Mouse (Mus musculus) frontal cortex, adult (tissue): ENCODE results near the gene Ell.
A peak's percentile ranks its signal among the peaks of the same experiment; 100 is the strongest.

Source experiments
- ATAC-seq: cut with Nextera tagmentation; 2 replicates; pipeline ENCODE4 v1.9.2; 2017; ENCODE audit warnings: mild to moderate bottlenecking, moderate library complexity, mixed read lengths; ENCODE audit not compliant: low TSS enrichment

Gene Ell

DNA sequence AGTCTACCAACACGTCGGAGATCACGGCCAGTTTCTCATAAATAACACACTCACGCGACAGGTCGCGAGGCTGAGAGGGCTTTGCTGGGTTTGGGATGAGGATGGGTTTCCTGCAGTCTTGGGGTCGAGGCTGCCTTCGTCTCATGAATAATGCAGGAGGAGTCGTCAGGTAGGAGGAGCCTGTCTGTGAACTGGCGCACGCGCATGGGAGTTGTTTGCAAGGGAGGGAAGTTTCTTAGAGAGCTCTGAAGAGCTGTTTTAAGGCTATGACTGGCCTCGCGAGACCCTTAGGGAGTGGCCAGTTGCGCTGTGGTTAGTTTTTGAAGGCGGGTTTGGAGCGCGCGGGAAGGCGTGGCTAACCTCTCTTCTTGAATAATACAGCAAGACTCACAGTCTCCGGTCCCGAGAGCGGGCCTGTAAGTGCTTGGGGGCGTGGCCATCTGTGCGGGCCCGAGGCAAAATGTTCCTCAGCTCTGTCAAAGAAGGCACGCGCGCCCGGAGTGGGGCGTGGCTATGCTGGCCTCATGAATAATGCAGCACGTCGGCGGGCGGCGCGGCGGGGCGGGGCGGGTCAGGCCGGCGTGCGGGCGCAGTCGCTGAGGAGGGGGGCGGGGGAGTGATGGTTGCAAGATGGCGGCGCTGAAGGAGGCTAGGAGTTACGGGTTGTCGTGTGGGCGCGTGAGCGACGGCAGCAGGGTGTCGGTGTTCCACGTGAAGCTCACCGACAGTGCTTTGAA lies at the start of gene Ell:
TSS of gene Ell (plus strand) at position 381 of the 737 bp plus-strand sequence.
- peak; percentile 80 for ATAC-seq

DNA sequence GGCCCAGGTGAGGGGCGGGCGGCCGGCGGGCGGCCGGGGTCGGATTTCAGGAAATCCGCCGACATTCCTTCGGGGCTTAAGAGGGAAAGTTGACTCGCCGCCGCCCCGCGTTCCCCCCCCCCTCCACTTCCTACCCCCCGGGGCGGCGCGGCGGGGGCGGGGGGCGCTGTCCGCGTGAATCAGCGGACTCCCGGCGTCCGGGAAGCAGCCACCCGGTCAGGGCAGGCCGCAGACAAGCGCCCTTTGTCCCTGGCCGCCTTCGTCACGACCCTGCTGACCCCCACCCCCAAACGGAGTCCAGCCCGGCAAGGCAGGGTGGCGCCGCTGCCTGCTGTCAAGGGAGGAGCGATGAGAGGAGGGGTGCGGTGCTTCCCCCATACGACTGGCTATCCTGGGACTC lies 49.7 kb upstream of the Ell start:
- no peak for ATAC-seq

DNA sequence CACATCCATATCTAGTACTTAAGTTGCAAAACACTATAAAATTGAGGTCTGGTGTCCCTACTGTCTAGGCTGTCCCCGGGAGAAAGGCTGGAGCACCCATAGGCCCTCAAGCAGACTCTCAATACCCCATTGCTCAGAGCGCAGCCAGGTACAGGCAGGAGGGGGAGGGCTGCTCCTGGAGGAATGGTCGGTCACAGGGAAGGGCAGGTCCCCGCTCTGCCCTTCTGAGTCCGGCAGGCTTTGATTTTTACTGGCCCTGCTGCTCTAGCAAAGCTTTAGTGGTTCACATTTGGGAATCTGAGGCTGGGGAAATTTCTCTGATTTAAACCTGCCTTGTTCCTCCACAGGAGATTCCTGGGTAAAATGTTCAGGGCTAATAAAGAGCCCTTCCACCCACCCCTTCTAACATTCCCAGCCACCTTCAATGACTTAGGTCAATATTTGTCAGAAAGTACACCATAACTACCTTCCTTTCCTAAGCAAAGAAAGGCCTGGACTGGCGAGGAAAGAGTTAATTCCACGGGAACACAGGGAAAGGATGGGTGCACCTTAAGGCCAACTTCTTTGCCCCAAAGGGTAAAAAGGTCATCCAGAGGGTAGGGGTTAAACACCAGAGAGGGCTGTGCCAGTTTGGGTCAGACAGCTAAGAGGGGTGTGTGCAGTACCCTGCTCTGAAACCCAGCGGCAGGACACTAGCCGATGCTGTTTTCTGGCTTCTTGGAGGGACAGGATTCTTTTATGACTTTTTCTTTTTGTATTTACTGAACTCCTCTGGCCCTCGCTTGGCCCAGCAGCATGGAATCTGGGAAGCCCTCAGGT lies 49.0 kb upstream of the Ell start:
- ATAC-seq: no peak

DNA sequence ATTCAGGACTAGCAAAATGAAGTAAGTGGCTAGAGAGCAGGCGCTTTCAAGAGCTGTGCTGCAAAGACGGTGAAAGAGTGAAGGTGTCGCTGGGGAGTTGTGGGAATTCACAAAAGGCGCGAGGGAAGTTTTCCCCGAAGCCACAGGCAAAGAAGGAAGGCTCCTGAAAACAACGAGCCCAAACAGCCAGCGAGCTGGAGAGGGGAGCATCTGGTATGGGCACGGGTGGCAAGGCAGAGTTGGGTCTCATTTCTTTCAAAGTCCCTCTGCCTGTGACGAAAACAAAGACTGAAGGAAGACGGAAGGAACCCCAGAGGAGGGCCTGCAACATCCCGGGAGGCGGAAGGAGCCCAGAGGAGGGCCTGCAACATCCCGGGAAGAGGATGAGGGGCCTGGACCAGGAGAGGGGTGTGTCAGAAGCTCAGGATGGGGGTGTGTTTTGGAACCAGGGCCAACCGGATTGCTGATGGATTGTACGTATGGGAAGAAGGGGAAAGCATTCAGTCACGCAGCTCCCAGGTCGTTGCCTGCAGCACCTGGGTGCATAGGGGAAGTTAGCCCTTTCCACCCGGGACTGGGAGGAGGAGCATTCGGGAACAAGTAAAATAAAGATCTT lies 48.3 kb upstream of the Ell start:
- no peak for ATAC-seq

DNA sequence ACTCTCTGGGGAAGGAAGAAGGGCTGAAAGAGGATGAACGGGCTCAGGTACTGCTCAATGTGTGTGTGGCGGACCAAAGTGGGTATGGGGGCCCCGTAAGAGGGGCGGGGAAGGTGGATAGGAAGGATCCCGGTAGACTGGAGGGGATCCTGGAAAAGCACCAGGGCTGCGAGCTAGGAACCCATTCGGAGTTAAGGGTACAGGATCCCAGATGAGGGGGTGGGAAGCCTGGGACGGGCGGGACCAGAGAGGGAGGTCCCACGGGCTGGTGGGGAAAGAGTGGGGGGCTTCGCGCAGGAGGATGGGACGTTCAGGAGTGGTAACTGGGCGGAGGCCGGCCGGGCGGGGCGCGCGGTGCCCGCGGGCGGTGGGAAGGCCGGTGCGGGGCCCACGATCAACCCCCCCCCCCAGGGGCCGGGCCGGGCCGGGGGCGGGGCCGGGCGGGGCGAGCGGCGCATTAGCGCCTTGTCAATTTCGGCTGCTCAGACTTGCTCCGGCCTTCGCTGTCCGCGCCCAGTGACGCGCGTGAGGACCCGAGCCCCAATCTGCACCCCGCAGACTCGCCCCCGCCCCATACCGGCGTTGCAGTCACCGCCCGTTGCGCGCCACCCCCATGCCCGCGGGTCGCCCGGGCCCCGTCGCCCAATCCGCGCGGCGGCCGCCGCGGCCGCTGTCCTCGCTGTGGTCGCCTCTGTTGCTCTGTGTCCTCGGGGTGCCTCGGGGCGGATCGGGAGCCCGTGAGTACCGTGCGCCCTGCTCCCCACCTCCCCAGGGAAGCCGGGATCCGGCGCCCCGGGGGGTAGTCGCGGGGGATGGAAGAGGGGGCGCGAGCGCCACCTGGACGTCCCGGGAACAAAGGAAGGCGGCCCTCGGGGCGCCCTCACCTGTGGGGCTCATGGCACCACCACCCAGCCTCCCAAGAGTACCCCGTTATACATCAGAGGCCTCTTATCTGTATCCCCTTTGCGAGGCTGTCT lies 46.3 kb upstream of the Ell start, which contains the start of gene Crlf1:
TSS of gene Crlf1 (plus strand) at position 495 of the 977 bp plus-strand sequence.
- no peak for ATAC-seq

DNA sequence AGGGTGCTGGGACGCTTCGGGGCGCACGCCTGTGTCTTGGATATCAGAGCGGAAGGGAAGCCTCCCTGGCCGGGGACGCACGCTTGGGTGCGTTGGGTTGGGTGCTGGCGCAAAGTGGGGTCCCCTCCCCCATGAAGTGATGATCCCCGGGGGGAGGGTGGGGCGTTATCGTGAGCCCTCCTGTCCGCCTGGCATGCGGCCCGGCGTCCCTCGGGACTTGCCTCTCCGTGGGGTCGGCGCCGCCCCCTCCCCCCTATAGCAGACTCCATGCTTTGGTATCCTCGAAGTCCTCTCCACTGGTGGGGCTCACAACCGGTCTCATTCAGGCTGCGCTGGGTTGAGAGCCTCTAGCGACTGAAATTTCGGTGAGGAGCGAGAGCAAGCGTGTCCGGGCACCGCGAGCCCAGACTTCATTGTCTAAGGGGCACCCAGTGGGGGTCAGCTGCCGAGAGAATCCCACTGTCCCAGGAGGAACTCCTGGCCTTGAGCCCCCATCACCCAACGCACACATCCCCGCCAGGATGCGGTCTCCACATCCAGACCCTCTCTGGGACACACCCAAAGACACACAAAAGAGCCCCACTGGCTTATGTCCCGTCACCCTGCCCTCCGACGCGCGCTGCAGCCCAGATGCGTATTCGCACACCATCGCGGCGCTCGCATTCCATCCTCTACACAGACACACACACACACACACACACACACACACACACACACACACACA lies 45.4 kb upstream of the Ell start:
- no peak for ATAC-seq

DNA sequence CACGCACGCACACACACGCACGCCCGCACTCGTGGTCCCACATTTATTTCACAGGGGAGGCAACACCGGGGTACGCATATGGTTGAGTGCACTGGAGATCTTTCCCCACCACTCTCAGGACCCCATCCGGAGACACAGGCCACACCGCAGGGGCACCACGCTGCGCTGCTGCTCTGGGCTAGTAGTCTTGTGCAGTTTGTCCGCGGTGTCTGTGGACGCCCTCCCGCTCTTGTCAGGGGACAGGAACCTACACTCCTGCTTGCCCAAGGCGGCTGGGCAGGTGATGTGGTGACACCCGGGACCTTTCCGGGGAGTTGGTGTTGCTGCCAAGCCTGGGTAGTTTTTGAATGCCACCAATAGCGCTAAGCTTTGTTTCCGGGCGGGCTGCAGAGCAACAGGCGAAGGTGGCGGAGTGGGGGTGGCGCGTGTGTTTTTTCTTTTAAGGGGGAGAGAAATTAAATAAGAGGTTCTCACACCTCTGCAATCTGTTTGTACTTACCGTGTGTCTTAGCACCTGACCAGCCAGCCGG lies 44.8 kb upstream of the Ell start:
- no peak for ATAC-seq

DNA sequence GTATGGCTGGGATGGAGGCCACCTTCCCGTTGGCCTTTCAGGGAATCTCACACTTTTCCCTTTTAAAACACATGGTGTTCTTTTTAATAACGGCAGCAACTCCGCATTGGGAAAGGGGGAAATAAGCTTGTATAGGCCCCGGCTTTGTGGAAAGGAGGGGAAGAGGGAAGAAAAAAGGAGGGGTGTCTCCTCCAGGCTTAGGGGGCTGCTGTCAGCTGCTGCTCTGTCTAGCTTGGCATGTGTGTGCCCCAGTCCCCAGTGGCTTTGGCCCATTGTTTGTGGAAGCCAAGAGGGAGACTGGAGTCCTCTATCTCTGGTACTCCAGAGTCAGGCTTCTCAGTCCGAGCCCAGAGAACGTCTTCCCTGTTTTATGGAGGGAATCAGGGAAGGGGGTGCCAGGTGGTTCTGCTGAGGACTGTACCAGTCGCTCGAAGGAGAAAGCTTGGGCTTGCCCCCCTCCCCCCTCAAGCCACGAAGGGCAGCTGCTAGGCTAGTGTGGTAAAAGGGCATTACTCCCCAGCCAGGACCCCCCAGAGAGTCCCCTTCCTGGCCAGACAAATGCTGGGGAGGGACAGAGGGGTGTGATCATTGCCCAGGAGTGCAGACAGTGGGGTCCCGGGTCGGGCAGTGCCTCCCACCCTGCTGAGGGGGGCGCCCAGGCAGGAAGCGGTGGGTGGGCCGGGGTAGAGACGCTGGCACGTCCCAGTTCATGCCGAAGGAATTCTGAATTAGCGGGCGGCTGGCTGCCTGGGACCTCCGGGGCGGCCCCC lies 44.1 kb upstream of the Ell start:
- ATAC-seq: no peak

DNA sequence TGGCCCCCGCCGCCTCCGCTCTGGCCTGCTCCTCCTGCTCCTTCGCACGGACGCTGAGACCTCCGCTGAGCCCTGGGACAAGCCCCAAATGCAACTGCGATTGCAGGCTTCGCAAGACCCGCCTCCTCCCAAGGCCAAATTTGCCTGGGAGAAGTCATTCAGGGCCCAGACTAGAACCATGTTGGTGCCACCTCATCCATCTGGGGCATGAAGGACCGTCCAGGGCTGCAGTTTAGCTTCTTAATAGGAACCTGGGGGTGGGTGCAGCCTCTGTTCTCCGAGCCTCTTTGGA lies 43.5 kb upstream of the Ell start:
- no peak for ATAC-seq

DNA sequence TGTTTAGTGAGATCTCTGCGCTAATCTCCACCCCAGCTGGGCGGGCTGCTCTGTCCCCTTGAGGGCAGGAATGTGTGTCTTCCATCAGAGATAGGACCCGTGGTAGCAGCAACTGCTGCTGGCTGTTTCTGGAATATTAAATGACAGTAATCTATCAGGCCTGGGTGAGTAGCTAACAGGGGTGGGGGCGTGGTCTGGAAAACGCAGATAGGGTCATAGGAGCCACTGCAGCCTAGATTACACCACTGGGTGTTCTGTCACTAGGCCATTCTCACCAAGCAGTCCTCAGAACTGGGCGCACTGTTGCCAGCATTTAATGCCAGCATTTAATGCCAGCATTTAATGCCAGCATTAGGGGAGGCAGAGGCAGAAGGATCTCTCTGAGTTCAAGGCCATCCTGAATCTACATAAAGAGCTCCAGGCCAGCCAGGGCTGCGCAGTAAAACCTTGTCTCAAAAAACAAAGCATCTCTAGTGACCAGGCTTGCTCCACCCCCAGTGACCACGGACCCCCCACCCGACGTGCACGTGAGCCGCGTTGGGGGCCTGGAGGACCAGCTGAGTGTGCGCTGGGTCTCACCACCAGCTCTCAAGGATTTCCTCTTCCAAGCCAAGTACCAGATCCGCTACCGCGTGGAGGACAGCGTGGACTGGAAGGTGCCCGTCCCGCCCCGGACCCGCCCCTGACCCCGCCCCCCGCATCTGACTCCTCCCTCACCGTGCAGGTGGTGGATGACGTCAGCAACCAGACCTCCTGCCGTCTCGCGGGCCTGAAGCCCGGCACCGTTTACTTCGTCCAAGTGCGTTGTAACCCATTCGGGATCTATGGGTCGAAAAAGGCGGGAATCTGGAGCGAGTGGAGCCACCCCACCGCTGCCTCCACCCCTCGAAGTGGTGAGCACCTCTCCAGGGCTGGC lies 38.6 kb upstream of the Ell start:
- no peak for ATAC-seq

DNA sequence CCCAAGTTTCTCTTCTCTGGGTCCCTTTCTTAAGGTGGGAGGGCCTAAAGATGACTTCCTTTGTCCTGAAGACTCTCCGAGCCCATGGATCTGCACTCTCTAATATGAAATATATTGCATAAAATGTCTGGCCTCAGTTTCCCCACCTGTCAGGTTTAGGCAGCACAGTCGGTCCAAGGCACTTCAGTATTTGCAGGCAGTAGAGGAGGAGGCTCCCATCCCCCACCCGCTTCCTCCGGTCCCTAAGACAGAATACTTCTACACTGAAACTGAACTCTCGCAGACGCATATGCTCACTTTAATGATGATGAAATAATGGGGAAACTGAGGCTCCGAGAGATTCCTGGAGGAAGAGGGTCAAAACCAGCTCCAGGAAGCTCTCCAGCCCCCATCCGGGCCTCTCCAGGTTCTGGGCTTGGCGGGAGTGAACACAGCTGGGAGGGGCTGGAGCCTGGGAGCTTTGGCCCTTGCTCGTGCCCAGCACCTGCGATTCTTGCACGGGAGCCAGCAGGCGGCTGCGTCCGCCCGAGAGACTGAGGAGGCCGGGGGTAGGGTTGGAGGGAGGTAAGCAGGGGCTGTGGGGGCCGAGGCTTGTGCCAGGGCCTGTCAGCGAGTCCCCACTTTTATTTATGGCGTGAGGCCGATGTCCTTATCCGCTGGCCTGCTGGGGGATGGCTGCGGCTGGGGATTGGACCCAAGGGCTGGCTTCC lies 37.3 kb upstream of the Ell start:
- ATAC-seq: no peak

DNA sequence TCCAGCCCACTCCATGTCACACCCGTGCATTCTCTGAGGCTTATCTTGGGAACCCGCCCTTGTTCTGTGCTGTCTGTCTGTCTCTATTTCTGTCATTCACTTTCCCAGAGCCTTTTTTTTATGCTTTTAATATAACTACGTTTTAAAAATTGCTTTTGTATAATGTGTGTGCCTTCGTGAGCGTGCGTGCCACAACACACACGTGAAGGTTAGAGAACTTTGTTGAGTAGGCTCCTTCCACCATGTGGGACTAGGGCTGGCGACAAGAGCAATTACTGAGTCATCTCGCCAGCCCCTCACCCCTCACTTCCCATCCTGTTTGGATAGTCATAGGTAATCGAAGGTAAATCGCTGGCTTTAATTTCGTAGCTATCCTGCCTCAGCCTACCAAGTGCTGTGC lies 36.7 kb upstream of the Ell start:
- no peak for ATAC-seq

DNA sequence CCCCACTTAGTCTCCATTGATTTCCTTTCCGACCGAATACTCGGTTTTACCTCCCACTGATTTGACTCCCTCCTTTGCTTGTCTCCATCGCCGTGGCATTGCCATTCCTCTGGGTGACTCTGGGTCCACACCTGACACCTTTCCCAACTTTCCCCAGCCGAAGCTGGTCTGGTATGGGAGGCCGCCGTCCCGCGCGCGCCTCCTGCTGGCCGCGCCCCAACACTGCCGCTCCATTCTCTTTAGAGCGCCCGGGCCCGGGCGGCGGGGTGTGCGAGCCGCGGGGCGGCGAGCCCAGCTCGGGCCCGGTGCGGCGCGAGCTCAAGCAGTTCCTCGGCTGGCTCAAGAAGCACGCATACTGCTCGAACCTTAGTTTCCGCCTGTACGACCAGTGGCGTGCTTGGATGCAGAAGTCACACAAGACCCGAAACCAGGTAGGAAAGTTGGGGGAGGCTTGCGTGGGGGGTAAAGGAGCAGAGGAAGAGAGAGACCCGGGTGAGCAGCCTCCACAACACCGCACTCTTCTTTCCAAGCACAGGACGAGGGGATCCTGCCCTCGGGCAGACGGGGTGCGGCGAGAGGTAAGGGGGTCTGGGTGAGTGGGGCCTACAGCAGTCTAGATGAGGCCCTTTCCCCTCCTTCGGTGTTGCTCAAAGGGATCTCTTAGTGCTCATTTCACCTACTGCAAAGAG lies 36.1 kb upstream of the Ell start:
- 0 out of 2 replicates have a peak, but pooled peaks have one; percentile 12 for ATAC-seq

DNA sequence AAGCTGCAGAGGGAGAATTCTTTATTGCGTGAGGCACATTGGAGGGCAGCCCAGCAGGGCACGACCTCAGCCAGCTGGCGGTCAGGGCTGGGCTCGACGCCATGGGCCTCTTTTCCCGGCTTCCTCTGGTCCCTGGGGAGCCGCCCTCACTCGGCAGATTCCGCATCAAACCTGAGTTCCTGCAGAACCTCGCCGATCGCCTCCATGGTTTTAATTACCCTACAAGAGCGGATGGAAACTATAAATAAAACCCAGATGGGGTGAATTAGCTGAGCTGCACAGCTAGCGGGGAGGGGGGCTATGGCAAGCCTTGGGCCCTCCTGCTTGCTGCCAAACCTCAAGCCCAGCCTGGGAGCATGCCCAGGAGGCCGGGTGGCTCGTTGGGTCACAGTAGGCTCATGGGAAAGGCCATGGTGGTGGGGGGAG lies 35.0 kb upstream of the Ell start:
- ATAC-seq: no peak

DNA sequence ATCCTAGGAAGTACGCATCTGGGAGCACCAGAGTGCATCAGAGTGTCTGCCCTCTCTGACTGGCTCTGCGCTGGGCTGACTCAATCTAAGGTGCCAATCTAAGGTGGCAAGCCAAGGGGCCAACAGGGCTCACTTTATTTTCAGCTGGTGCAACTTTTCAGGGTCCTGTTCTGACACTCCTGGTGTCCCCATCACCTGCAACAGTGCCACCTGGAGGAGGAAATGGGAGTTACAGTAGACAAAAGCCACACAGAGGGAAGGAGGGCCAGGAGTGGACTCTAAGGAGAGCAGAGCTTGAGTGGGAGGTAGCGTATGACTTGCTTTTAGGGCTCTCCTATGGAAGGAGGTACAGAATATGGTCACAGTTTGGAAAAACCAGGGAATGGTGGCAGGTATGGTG lies 34.4 kb upstream of the Ell start:
- peak; percentile 10; the same call in 1 of the 2 replicates for ATAC-seq

DNA sequence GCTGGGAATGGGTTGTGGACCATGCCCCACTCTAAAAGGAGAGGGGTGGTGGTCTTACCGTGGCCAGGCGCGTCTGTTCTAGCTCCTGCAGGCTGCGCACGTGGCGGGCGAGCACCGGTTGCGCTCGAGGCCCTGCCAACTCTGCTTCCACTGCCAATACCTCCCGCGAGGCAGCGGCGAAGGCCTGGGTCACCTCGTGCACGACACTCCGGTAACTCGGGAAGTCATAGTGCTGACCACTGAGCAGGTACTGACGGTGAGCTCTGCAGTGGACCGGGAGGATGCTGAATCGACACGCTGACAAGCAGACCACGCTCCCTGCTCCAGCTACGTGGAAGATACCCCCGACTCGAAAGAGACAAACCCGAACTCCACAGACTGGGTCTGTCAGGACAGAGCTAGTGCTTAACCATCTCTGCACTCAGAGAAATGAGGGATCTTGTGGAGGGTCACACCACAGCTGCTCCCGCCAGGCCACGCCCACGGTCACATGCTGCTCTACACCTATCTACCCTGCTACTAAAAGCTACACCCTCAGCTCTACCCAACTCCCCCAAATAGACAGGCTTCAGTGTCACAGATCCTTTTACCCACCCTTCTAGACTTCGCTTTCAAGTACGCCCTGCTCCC lies 33.4 kb upstream of the Ell start:
- ATAC-seq: no peak
